Mouse (Mus musculus) hindbrain, embryonic 12.5 days (tissue): ENCODE measurements around the gene Adh1. TPM values are rescaled to one million over a fixed set of nuclear protein-coding genes. Genes with fewer than 3 reads are reported as not detected.

Source experiments
- ATAC-seq: fragments of 200-750 bp; cut with Nextera tagmentation; 2 replicates; pipeline ENCODE4 v1.8.0; 2017; ENCODE audit warnings: moderate TSS enrichment; ENCODE audit not compliant: low FRiP score
- H3K27ac ChIP-seq: fragments of 300-500 bp; sonication (generic); 2 replicates; pipeline ENCODE4 v1.5.1; 2016; ENCODE audit warnings: mild to moderate bottlenecking
- H3K27me3 ChIP-seq: fragments of 300-500 bp; sonication (generic); 2 replicates; pipeline ENCODE4 v1.6.1; 2016; ENCODE audit warnings: mild to moderate bottlenecking
- H3K36me3 ChIP-seq: fragments of 300-500 bp; sonication (generic); 2 replicates; pipeline ENCODE4 v1.6.1; 2016; ENCODE audit warnings: mild to moderate bottlenecking
- H3K4me1 ChIP-seq: fragments of 300-500 bp; sonication (generic); 2 replicates; pipeline ENCODE4 v1.6.1; 2016
- H3K4me2 ChIP-seq: fragments of 300-500 bp; sonication (generic); replicated peaks from 2 replicates; pipeline ENCODE4 v1.6.1; 2016; ENCODE audit warnings: mild to moderate bottlenecking
- H3K4me3 ChIP-seq: fragments of 300-500 bp; sonication (generic); 2 replicates; pipeline ENCODE4 v1.5.1; 2016; ENCODE audit warnings: mild to moderate bottlenecking
- H3K9ac ChIP-seq: fragments of 300-500 bp; sonication (generic); 2 replicates; pipeline ENCODE4 v1.6.1; 2016; ENCODE audit warnings: mild to moderate bottlenecking, moderate library complexity
- H3K9me3 ChIP-seq: fragments of 300-500 bp; sonication (generic); replicated peaks from 2 replicates; pipeline ENCODE4 v1.6.1; 2016; ENCODE audit warnings: mild to moderate bottlenecking
- WGBS: fragments of 180-500 bp; shearing (Covaris S2); methylation state at CpG from one replicate; pipeline ENCODE4 v1.1.7; 2016; 5-methylcytosine and 5-hydroxymethylcytosine counted together
- polyA plus RNA-seq: library from polyadenylated mRNA; unstranded; fragments of >200 nt; fragmentation: Nextera tagmentation; extraction: Ambion mirVana; gene quantifications from 2 replicates; pipeline ENCODE4 v1.2.1, GENCODE M21; 2016

Adh1 gene
- polyA plus RNA-seq, 1 experiment from 2014 or later, result 0.39 TPM

- no peaks in the 10 kb centered on the region for H3K27me3 ChIP-seq
- H3K4me3 ChIP-seq, result no peak overlapping the region
- no peak overlapping the region for H3K9ac ChIP-seq
- 94% methylated on average over 6 of the region's 6 CpGs for WGBS
- H3K9me3 ChIP-seq, result no peaks in the 10 kb centered on the region
- ATAC-seq, result no peak
- no peak overlapping the region for H3K4me2 ChIP-seq
- peaks cover 4% of the 10 kb centered on the region; the same call in 1 of the 2 replicates for H3K4me1 ChIP-seq
- H3K27ac ChIP-seq, result no peak overlapping the region
- H3K36me3 ChIP-seq, result no peaks in the 10 kb centered on the region
These were observed 34.3 kb upstream of the Adh1 start for GRCm38 (mm10) chr3:138226476-138226875.

GRCm38 (mm10) chr3:138227082-138227481, 33.7 kb upstream of the Adh1 start:
- no peak for ATAC-seq
- peaks cover 4% of the 10 kb centered on the region; the same call in 1 of the 2 replicates for H3K4me1 ChIP-seq
- no peak overlapping the region for H3K4me3 ChIP-seq
- H3K27ac ChIP-seq, result no peak overlapping the region
- WGBS, result 100% methylated on average over 2 of the region's 2 CpGs
- H3K36me3 ChIP-seq, result no peaks in the 10 kb centered on the region
- H3K4me2 ChIP-seq, result no peak overlapping the region
- H3K9me3 ChIP-seq, result no peaks in the 10 kb centered on the region
- H3K9ac ChIP-seq, result no peak overlapping the region
- no peaks in the 10 kb centered on the region for H3K27me3 ChIP-seq

- no peaks in the 10 kb centered on the region for H3K36me3 ChIP-seq
These were observed 33.0 kb upstream of the Adh1 start for GRCm38 (mm10) chr3:138227782-138228181.

GRCm38 (mm10) chr3:138229448-138229847, 31.3 kb upstream of the Adh1 start:
- H3K9ac ChIP-seq, result no peak overlapping the region
- H3K4me1 ChIP-seq, result peaks cover 4% of the 10 kb centered on the region; the same call in 1 of the 2 replicates
- no peaks in the 10 kb centered on the region for H3K9me3 ChIP-seq
- no peaks in the 10 kb centered on the region for H3K27me3 ChIP-seq
- ATAC-seq, result no peak
- H3K4me2 ChIP-seq, result no peak overlapping the region
- WGBS, result 86% methylated on average over 1 of the region's 1 CpGs
- no peak overlapping the region for H3K27ac ChIP-seq
- H3K4me3 ChIP-seq, result no peak overlapping the region
- no peaks in the 10 kb centered on the region for H3K36me3 ChIP-seq

More at GRCm38 (mm10) chr3:138227782-138228181, 33.0 kb upstream of the Adh1 start:
- ATAC-seq, result no peak
- no peaks in the 10 kb centered on the region for H3K9me3 ChIP-seq
- no peak overlapping the region for H3K4me2 ChIP-seq
- 94% methylated on average over 8 of the region's 8 CpGs for WGBS
- peaks cover 4% of the 10 kb centered on the region; the same call in 1 of the 2 replicates for H3K4me1 ChIP-seq
- no peak overlapping the region for H3K9ac ChIP-seq
- H3K27ac ChIP-seq, result no peak overlapping the region
- no peaks in the 10 kb centered on the region for H3K27me3 ChIP-seq
- H3K4me3 ChIP-seq, result no peak overlapping the region

GRCm38 (mm10) chr3:138230266-138230665, 30.5 kb upstream of the Adh1 start:
- Histone ChIP-seq H3K36me3 (no peaks in the 10 kb centered on the region), H3K9me3 (no peaks in the 10 kb centered on the region), H3K27me3 (no peaks in the 10 kb centered on the region), H3K4me1 (peaks cover 4% of the 10 kb centered on the region; the same call in 1 of the 2 replicates), H3K9ac (no peak overlapping the region), H3K27ac (no peak overlapping the region), H3K4me3 (no peak overlapping the region), H3K4me2 (no peak overlapping the region)
- WGBS, result 78% methylated on average over 3 of the region's 3 CpGs
- ATAC-seq, result no peak

- Histone ChIP-seq H3K27me3 (no peaks in the 10 kb centered on the region), H3K4me3 (no peak overlapping the region), H3K27ac (no peak overlapping the region), H3K4me1 (no peaks in the 10 kb centered on the region), H3K9me3 (no peaks in the 10 kb centered on the region), H3K4me2 (no peak overlapping the region), H3K36me3 (no peaks in the 10 kb centered on the region), H3K9ac (no peak overlapping the region)
- no peak for ATAC-seq
- 88% methylated on average over 2 of the region's 2 CpGs for WGBS
These were observed 29.3 kb upstream of the Adh1 start for GRCm38 (mm10) chr3:138231531-138231930.

- Histone ChIP-seq H3K36me3 (no peaks in the 10 kb centered on the region), H3K27ac (no peak overlapping the region), H3K27me3 (no peaks in the 10 kb centered on the region), H3K9me3 (no peaks in the 10 kb centered on the region), H3K4me2 (no peak overlapping the region), H3K9ac (no peak overlapping the region), H3K4me1 (no peaks in the 10 kb centered on the region), H3K4me3 (no peak overlapping the region)
- 73% methylated on average over 11 of the region's 11 CpGs for WGBS
- no peak for ATAC-seq
These were observed 24.1 kb upstream of the Adh1 start for GRCm38 (mm10) chr3:138236546-138237163.

GRCm38 (mm10) chr3:138238046-138238445, 22.7 kb upstream of the Adh1 start:
- Histone ChIP-seq H3K36me3 (no peaks in the 10 kb centered on the region), H3K4me2 (no peak overlapping the region), H3K9ac (no peak overlapping the region), H3K4me3 (no peak overlapping the region), H3K4me1 (no peaks in the 10 kb centered on the region), H3K9me3 (no peaks in the 10 kb centered on the region), H3K27me3 (no peaks in the 10 kb centered on the region), H3K27ac (no peak overlapping the region)
- no peak for ATAC-seq
- WGBS, result 90% methylated on average over 10 of the region's 10 CpGs

GRCm38 (mm10) chr3:138239461-138239860, 21.3 kb upstream of the Adh1 start:
- WGBS, result 86% methylated on average over 6 of the region's 6 CpGs
- Histone ChIP-seq H3K4me2 (no peak overlapping the region), H3K9ac (no peak overlapping the region), H3K4me3 (no peak overlapping the region), H3K27ac (no peak overlapping the region), H3K4me1 (no peaks in the 10 kb centered on the region), H3K9me3 (no peaks in the 10 kb centered on the region), H3K36me3 (no peaks in the 10 kb centered on the region), H3K27me3 (no peaks in the 10 kb centered on the region)
- no peak for ATAC-seq

GRCm38 (mm10) chr3:138240411-138240810, 20.4 kb upstream of the Adh1 start:
- 93% methylated on average over 3 of the region's 3 CpGs for WGBS
- no peak overlapping the region for H3K4me2 ChIP-seq
- no peak overlapping the region for H3K27ac ChIP-seq
- H3K27me3 ChIP-seq, result no peaks in the 10 kb centered on the region
- H3K4me3 ChIP-seq, result no peak overlapping the region
- no peak for ATAC-seq
- no peaks in the 10 kb centered on the region for H3K9me3 ChIP-seq
- no peak overlapping the region for H3K9ac ChIP-seq
- H3K36me3 ChIP-seq, result no peaks in the 10 kb centered on the region
- no peaks in the 10 kb centered on the region for H3K4me1 ChIP-seq

- no peaks in the 10 kb centered on the region for H3K36me3 ChIP-seq
- H3K4me2 ChIP-seq, result no peak overlapping the region
- H3K27me3 ChIP-seq, result no peaks in the 10 kb centered on the region
- WGBS, result 84% methylated on average over 5 of the region's 5 CpGs
- no peak overlapping the region for H3K27ac ChIP-seq
- no peak for ATAC-seq
- no peaks in the 10 kb centered on the region for H3K9me3 ChIP-seq
- no peaks in the 10 kb centered on the region for H3K4me1 ChIP-seq
- H3K9ac ChIP-seq, result no peak overlapping the region
- H3K4me3 ChIP-seq, result no peak overlapping the region
These were observed 19.8 kb upstream of the Adh1 start for GRCm38 (mm10) chr3:138240942-138241341.

GRCm38 (mm10) chr3:138241371-138241770, 19.4 kb upstream of the Adh1 start:
- no peak overlapping the region for H3K9ac ChIP-seq
- H3K4me2 ChIP-seq, result no peak overlapping the region
- no peak for ATAC-seq
- H3K9me3 ChIP-seq, result no peaks in the 10 kb centered on the region
- no peaks in the 10 kb centered on the region for H3K4me1 ChIP-seq
- H3K36me3 ChIP-seq, result no peaks in the 10 kb centered on the region
- H3K4me3 ChIP-seq, result no peak overlapping the region
- no peaks in the 10 kb centered on the region for H3K27me3 ChIP-seq
- H3K27ac ChIP-seq, result no peak overlapping the region
- WGBS, result 68% methylated on average over 6 of the region's 6 CpGs

GRCm38 (mm10) chr3:138242021-138242726, 18.6 kb upstream of the Adh1 start:
- 80% methylated on average over 14 of the region's 14 CpGs for WGBS
- no peak for ATAC-seq

More at GRCm38 (mm10) chr3:138242021-138242726, 18.6 kb upstream of the Adh1 start:
- H3K9me3 ChIP-seq, result no peaks in the 10 kb centered on the region
- H3K4me3 ChIP-seq, result no peak overlapping the region
- no peak overlapping the region for H3K27ac ChIP-seq
- H3K4me2 ChIP-seq, result no peak overlapping the region
- H3K4me1 ChIP-seq, result no peaks in the 10 kb centered on the region
- H3K36me3 ChIP-seq, result no peaks in the 10 kb centered on the region
- H3K9ac ChIP-seq, result no peak overlapping the region
- no peaks in the 10 kb centered on the region for H3K27me3 ChIP-seq
